Mouse (Mus musculus) kidney, embryonic 15.5 days (tissue): ENCODE measurements at regions not wholly inside any gene's neighbourhood (a gene's known extent, or its start where the extent isn't known, plus 50 kb on each side); places are given as distances from the start of the nearest gene placed in this dataset.
A peak's percentile ranks its signal among the peaks of the same experiment; 100 is the strongest.

Source experiments
- ATAC-seq: fragments of 200-750 bp; cut with Nextera tagmentation; replicated peaks from 2 replicates; pipeline ENCODE4 v1.8.0; 2017; ENCODE audit warnings: moderate TSS enrichment; ENCODE audit not compliant: low FRiP score
- H3K27ac ChIP-seq: fragments of 300-500 bp; sonication (generic); 2 replicates; pipeline ENCODE4 v1.5.1; 2015; ENCODE audit warnings: mild to moderate bottlenecking, inconsistent platforms
- H3K27me3 ChIP-seq: fragments of 300-500 bp; sonication (generic); 2 replicates; pipeline ENCODE4 v1.6.1; 2015; ENCODE audit warnings: inconsistent platforms
- H3K36me3 ChIP-seq: fragments of 300-500 bp; sonication (generic); 2 replicates; pipeline ENCODE4 v1.6.1; 2015; ENCODE audit warnings: inconsistent platforms
- H3K4me1 ChIP-seq: fragments of 300-500 bp; sonication (generic); 2 replicates; pipeline ENCODE4 v1.6.1; 2015; ENCODE audit warnings: inconsistent platforms
- H3K4me2 ChIP-seq: fragments of 300-500 bp; sonication (generic); 2 replicates; pipeline ENCODE4 v1.6.1; 2015; ENCODE audit warnings: moderate library complexity, mild to moderate bottlenecking, inconsistent platforms
- H3K4me3 ChIP-seq: fragments of 300-500 bp; sonication (generic); replicated peaks from 2 replicates; pipeline ENCODE4 v1.5.1; 2015; ENCODE audit warnings: mild to moderate bottlenecking, inconsistent platforms
- H3K9ac ChIP-seq: fragments of 300-500 bp; sonication (generic); 2 replicates; pipeline ENCODE4 v1.6.1; 2015; ENCODE audit warnings: mild to moderate bottlenecking, inconsistent platforms
- H3K9me3 ChIP-seq: fragments of 300-500 bp; sonication (generic); replicated peaks from 2 replicates; pipeline ENCODE4 v1.6.1; 2016; ENCODE audit warnings: inconsistent platforms
- WGBS: fragments of 180-500 bp; shearing (Covaris S2); methylation state at CpG from one replicate; pipeline ENCODE4 v1.1.7; 2015; ENCODE audit warnings: mixed read lengths; 5-methylcytosine and 5-hydroxymethylcytosine counted together

- Histone ChIP-seq H3K9me3 (no peaks in the 10 kb centered on the region), H3K4me3 (no peak overlapping the region), H3K27ac (no peak overlapping the region), H3K27me3 (no peaks in the 10 kb centered on the region), H3K9ac (no peak overlapping the region), H3K4me2 (no peak overlapping the region), H3K4me1 (no peaks in the 10 kb centered on the region), H3K36me3 (no peaks in the 10 kb centered on the region)
- WGBS: 10% methylated on average over 2 of the region's 2 CpGs
- ATAC-seq: peak; percentile 86
Measured at GRCm38 (mm10) chr13:105377038-105377437, 66.4 kb upstream of the Htr1a start.

GRCm38 (mm10) chr13:105378587-105378986 is 64.9 kb upstream of the Htr1a start:
- H3K9me3 ChIP-seq: no peaks in the 10 kb centered on the region
- 82% methylated on average over 9 of the region's 9 CpGs for WGBS
- no peak overlapping the region for H3K27ac ChIP-seq
- no peaks in the 10 kb centered on the region for H3K4me1 ChIP-seq
- no peaks in the 10 kb centered on the region for H3K36me3 ChIP-seq
- no peak overlapping the region for H3K4me3 ChIP-seq
- no peak overlapping the region for H3K9ac ChIP-seq
- no peak for ATAC-seq
- no peak overlapping the region for H3K4me2 ChIP-seq
- H3K27me3 ChIP-seq: no peaks in the 10 kb centered on the region

GRCm38 (mm10) chr13:105387016-105387772 is 56.2 kb upstream of the Htr1a start:
- no peak for ATAC-seq
- Histone ChIP-seq H3K36me3 (no peaks in the 10 kb centered on the region), H3K4me2 (no peak overlapping the region), H3K4me1 (no peaks in the 10 kb centered on the region), H3K9ac (no peak overlapping the region), H3K4me3 (no peak overlapping the region), H3K27ac (no peak overlapping the region), H3K27me3 (no peaks in the 10 kb centered on the region), H3K9me3 (no peaks in the 10 kb centered on the region)
- WGBS: 54% methylated on average over 4 of the region's 4 CpGs
